Mouse (Mus musculus) T-cell, adult 66 days (primary cell): Measurements from ENCODE around the gene Olfr291. TPM values are rescaled to one million over a fixed set of nuclear protein-coding genes. Genes with fewer than 3 reads are reported as not detected.

Experiments used
- total RNA-seq, 2 experiments: library from RNA; stranded (reverse); gene quantifications; 3 replicates in 1 of 2; 4 replicates in 1 of 2; pipeline ENCODE4 v1.2.4; 2023

The Olfr291 gene
- total RNA-seq, result not detected

DNA sequence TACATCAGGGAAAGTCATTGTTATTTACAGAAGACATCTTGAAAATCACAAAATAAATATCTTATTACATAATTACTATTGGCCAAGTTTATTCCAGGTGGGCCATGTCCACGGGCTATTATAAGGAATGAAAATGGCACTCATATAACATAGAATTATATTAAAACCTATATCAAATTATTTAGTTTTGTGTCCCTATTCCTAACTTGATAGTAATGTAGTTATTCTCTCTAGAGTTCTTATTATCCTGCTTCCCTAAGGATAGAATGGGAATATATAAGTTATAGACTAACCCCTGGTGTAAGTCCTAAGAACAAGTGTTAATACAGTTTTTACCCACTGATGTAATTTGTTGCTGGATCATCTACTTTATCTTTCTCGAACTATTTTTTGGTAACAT, at the start of gene Olfr291:
Gene Olfr291, plus strand, starts transcription at position 301 of the 400 bp plus-strand sequence.

Other genes starting within 250 kb of the Olfr291 start
- 1 to 10 TPM; 2.8 to 4.0 TPM for gene Fah, start 246.8 kb upstream of the Olfr291 start, total RNA-seq
- 100 to 1,000 TPM; 141 to 142 TPM for gene Zfand6, start 163.6 kb upstream of the Olfr291 start, total RNA-seq
- not detected for gene Vmn2r65, start 110.6 kb downstream of the Olfr291 start, total RNA-seq
- gene Vmn2r66, start 158.7 kb downstream of the Olfr291 start, total RNA-seq, result not detected